Mouse (Mus musculus): Measurements from ENCODE around the gene Msl1. TPM values are rescaled to one million over a fixed set of nuclear protein-coding genes. Genes with fewer than 3 reads are reported as not detected.

Msl1 gene
- polyA plus RNA-seq (2015; fragmentation: Illumina TruSeq; extraction: RNeasy Lipid Tissue Mini Kit (QIAGEN cat#74804); ENCODE audit: insufficient read depth, low read depth, low replicate concordance): 15.9 TPM

DNA sequence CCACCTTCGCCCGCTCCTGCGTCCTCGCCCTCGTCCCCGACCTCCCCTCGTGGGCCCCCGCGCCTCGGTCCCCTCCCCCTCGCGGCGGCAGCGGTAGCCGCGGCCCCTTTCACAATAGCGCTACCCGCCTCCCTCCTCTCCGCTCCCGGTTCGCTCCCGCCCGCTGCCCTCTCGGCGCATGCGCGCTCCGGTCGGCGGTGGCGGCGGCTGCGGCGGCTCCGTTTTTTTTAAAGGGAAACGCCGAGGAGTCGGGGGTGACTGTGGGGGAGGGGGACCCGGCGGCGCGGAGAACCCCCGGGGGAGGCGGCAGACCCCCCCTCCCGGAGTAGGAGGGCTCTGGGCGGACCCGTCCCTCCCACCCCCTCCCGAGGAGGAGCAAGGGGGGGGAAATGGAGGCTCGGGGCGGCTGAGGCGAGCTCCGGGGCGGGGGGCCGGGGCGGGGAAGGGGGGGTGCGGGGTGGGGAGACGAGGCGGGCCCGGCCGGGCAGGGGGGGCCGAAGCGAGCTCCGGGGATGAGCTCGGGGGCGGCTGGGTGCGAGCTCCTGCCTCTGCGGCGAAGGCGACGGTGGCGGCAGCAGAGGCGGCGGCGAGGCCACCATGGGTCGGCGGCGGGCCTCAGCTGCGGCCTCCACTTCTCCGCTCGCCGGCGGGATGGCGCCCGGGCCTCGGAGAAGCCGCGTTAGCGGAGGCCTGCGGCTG lies at the start of gene Msl1:
Msl1 (plus strand) TSS at position 502 of the 699 bp plus-strand sequence.

DNA sequence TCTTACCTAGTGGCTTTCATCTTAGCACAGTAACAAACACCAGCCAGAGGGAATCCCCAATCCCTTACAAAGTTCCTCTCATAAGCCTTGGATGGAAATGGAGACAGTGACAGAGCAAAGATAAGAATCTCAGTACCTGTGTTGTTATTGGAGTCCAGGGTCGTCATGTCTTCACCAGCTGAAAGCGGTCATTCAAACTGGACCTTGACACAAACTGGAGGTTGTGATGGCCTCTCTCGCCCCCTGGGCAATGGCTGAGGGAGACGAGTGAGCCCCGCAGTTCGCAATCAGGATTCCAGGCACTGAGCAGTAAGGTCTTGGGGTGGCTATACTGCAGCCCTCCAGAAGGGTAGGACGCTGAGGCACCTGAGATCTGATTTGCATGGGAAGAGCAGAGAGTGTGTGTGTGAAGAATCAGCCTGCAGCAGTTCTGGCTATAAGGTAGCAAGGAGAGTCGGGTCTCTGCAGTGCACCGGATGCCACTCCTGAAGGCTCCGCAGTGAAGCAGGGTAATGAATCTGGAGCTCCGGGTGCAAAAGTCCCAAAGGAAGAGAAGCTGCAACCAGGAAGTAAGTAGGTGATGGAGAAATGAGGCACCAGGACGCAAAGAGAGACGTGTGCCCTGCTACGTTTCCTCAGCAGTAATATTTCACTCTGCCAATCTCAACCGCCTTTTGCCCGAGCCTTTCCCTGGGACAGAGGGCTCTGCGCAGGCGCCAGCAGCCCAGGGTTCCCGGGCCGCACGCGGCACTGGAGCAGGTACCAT lies 20.6 kb upstream of the Msl1 start, which contains the start of gene Nr1d1:
Nr1d1 (minus strand) TSS at position 752 of the 766 bp plus-strand sequence.

DNA sequence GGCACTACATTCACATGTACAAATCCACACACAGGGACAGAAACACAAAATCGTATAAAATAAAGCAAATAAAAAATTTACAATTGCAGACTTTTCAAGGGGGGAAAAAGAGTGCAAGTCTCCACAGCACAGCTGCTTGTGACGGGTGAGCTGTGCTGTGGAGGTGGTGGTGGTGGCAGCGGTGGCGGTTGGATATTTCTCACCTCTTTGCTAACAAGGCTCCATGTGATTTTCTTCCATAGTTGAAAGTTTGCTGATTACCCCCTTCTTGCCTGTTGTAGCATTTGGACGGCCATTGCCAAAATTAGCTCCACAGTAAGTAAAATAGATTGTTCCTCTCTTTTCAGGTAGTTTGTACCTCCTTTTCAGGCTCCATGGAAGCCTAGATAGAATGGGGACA lies 9.3 kb downstream of the Msl1 start, which contains the start of gene Casc3:
Casc3 (plus strand) TSS at position 301 of the 400 bp plus-strand sequence.

DNA sequence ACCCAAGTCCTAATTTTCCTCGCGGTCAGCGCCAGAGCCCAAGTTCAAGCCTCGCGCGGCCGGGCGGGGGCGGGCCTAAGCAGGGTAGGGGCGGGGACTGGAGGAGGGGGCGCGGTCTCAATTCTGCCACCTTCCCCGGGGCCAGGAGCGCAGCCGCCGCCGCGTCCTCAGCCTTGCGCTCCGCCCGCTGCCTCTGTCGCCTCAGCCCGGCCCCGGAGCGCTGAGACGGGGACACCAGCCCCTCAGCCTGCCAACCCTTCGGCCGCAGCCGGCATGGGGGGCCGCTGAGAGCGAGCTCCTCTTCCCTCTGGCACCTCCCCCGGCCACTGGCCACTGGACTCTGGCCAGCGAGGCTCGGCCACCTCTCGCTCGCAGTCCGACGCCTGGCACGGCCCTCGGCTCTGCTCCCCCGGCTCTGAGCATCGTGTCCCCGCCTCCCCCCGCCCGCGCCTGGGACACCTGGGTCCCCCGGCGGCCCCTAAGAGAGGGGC lies 41.4 kb downstream of the Msl1 start, which contains the start of gene Rapgefl1:
Rapgefl1 (plus strand) TSS at position 135 of the 491 bp plus-strand sequence.

Other genes starting within 250 kb of the Msl1 start
- gene Ikzf3, start 249.5 kb upstream of the Msl1 start, polyA plus RNA-seq (2015; fragmentation: Illumina TruSeq; extraction: RNeasy Lipid Tissue Mini Kit (QIAGEN cat#74804); ENCODE audit: insufficient read depth, low read depth, low replicate concordance): 1.4 TPM
- gene Zpbp2, start 244.4 kb upstream of the Msl1 start, polyA plus RNA-seq (2015; fragmentation: Illumina TruSeq; extraction: RNeasy Lipid Tissue Mini Kit (QIAGEN cat#74804); ENCODE audit: insufficient read depth, low read depth, low replicate concordance): not detected
- 17.3 TPM for gene Ormdl3, start 208.1 kb upstream of the Msl1 start, polyA plus RNA-seq (2015; fragmentation: Illumina TruSeq; extraction: RNeasy Lipid Tissue Mini Kit (QIAGEN cat#74804); ENCODE audit: insufficient read depth, low read depth, low replicate concordance)
- gene Lrrc3c, start 197.2 kb upstream of the Msl1 start, polyA plus RNA-seq (2015; fragmentation: Illumina TruSeq; extraction: RNeasy Lipid Tissue Mini Kit (QIAGEN cat#74804); ENCODE audit: insufficient read depth, low read depth, low replicate concordance): not detected
- gene Gm12355, start 169.9 kb upstream of the Msl1 start, polyA plus RNA-seq (2015; fragmentation: Illumina TruSeq; extraction: RNeasy Lipid Tissue Mini Kit (QIAGEN cat#74804); ENCODE audit: insufficient read depth, low read depth, low replicate concordance): not detected
- not detected for gene Gsdma3, start 169.2 kb upstream of the Msl1 start, polyA plus RNA-seq (2015; fragmentation: Illumina TruSeq; extraction: RNeasy Lipid Tissue Mini Kit (QIAGEN cat#74804); ENCODE audit: insufficient read depth, low read depth, low replicate concordance)
- gene Gsdma2, start 148.8 kb upstream of the Msl1 start, polyA plus RNA-seq (2015; fragmentation: Illumina TruSeq; extraction: RNeasy Lipid Tissue Mini Kit (QIAGEN cat#74804); ENCODE audit: insufficient read depth, low read depth, low replicate concordance): not detected
- gene Gsdma, start 131.2 kb upstream of the Msl1 start, polyA plus RNA-seq (2015; fragmentation: Illumina TruSeq; extraction: RNeasy Lipid Tissue Mini Kit (QIAGEN cat#74804); ENCODE audit: insufficient read depth, low read depth, low replicate concordance): not detected
- gene Psmd3, start 113.0 kb upstream of the Msl1 start, polyA plus RNA-seq (2015; fragmentation: Illumina TruSeq; extraction: RNeasy Lipid Tissue Mini Kit (QIAGEN cat#74804); ENCODE audit: insufficient read depth, low read depth, low replicate concordance): 21.3 TPM
- gene Csf3, start 94.3 kb upstream of the Msl1 start, polyA plus RNA-seq (2015; fragmentation: Illumina TruSeq; extraction: RNeasy Lipid Tissue Mini Kit (QIAGEN cat#74804); ENCODE audit: insufficient read depth, low read depth, low replicate concordance): not detected
- 10.4 TPM for gene Med24, start 66.1 kb upstream of the Msl1 start, polyA plus RNA-seq (2015; fragmentation: Illumina TruSeq; extraction: RNeasy Lipid Tissue Mini Kit (QIAGEN cat#74804); ENCODE audit: insufficient read depth, low read depth, low replicate concordance)
- gene Thra, start 54.9 kb upstream of the Msl1 start, polyA plus RNA-seq (2015; fragmentation: Illumina TruSeq; extraction: RNeasy Lipid Tissue Mini Kit (QIAGEN cat#74804); ENCODE audit: insufficient read depth, low read depth, low replicate concordance): 21.8 TPM
- gene Nr1d1, start 20.2 kb upstream of the Msl1 start, polyA plus RNA-seq (2015; fragmentation: Illumina TruSeq; extraction: RNeasy Lipid Tissue Mini Kit (QIAGEN cat#74804); ENCODE audit: insufficient read depth, low read depth, low replicate concordance): 4.8 TPM
- gene Casc3, start 9.4 kb downstream of the Msl1 start, polyA plus RNA-seq (2015; fragmentation: Illumina TruSeq; extraction: RNeasy Lipid Tissue Mini Kit (QIAGEN cat#74804); ENCODE audit: insufficient read depth, low read depth, low replicate concordance): 11.9 TPM
- gene Rapgefl1, start 41.3 kb downstream of the Msl1 start, polyA plus RNA-seq (2015; fragmentation: Illumina TruSeq; extraction: RNeasy Lipid Tissue Mini Kit (QIAGEN cat#74804); ENCODE audit: insufficient read depth, low read depth, low replicate concordance): 4.9 TPM
- gene Wipf2, start 68.1 kb downstream of the Msl1 start, polyA plus RNA-seq (2015; fragmentation: Illumina TruSeq; extraction: RNeasy Lipid Tissue Mini Kit (QIAGEN cat#74804); ENCODE audit: insufficient read depth, low read depth, low replicate concordance): 2.3 TPM
- 0.83 TPM for gene Cdc6, start 112.3 kb downstream of the Msl1 start, polyA plus RNA-seq (2015; fragmentation: Illumina TruSeq; extraction: RNeasy Lipid Tissue Mini Kit (QIAGEN cat#74804); ENCODE audit: insufficient read depth, low read depth, low replicate concordance)
- 5.0 TPM for gene Rara, start 132.3 kb downstream of the Msl1 start, polyA plus RNA-seq (2015; fragmentation: Illumina TruSeq; extraction: RNeasy Lipid Tissue Mini Kit (QIAGEN cat#74804); ENCODE audit: insufficient read depth, low read depth, low replicate concordance)
- not detected for gene Gjd3, start 187.5 kb downstream of the Msl1 start, polyA plus RNA-seq (2015; fragmentation: Illumina TruSeq; extraction: RNeasy Lipid Tissue Mini Kit (QIAGEN cat#74804); ENCODE audit: insufficient read depth, low read depth, low replicate concordance)
- gene Top2a, start 228.7 kb downstream of the Msl1 start, polyA plus RNA-seq (2015; fragmentation: Illumina TruSeq; extraction: RNeasy Lipid Tissue Mini Kit (QIAGEN cat#74804); ENCODE audit: insufficient read depth, low read depth, low replicate concordance): 1.4 TPM
- gene Igfbp4, start 245.7 kb downstream of the Msl1 start, polyA plus RNA-seq (2015; fragmentation: Illumina TruSeq; extraction: RNeasy Lipid Tissue Mini Kit (QIAGEN cat#74804); ENCODE audit: insufficient read depth, low read depth, low replicate concordance): 81.0 TPM

All from pancreas, adult 10 weeks (tissue).